Mouse (Mus musculus) monocyte, adult 59 days (primary cell): ENCODE measurements around the gene Ube2d3. TPM values are rescaled to one million over a fixed set of nuclear protein-coding genes. Genes with fewer than 3 reads are reported as not detected.

Experiments
- total RNA-seq, 2 experiments: library from RNA; stranded (reverse); gene quantifications; one replicate each; pipeline ENCODE4 v1.2.4; 2023

The Ube2d3 gene
- total RNA-seq, result 100 to 1,000 TPM; 479 to 488 TPM

DNA sequence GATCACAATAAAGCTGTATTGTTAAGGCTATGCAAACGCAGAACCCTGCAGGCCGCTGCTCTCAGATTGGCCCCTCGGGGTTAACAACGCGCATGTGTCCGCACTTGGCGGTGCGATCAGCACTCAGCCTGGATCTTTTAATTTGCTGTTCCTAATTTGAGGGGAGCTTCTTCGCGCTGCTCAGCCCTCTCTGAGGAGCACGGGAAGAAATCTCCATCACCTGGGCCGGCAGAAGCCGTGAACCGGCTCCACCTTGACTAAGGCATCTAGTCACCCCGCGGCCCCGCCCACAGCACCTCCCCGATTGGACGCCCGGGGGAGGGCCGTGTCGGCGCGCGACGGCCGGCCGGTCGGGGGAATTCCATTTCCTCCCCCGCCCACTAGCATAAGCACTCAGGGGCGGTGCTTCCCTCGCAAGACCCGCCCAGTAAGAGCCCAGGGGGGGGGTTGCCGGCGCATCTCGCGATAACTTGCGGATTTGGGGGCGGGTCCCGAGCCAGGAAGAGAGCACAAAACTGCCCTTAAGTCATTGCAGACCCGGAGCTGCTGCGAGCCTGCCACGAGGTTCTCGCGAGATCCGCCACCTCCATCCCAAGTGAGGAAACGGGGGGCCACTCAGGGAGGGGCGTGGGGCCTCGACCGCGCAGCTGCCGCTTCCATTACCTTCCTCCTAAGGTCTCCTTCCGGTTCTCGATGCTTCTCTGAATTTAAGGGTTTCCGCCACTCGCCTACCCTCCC lies at the start of gene Ube2d3:
TSS of gene Ube2d3 (plus strand) at position 392 of the 738 bp plus-strand sequence.

DNA sequence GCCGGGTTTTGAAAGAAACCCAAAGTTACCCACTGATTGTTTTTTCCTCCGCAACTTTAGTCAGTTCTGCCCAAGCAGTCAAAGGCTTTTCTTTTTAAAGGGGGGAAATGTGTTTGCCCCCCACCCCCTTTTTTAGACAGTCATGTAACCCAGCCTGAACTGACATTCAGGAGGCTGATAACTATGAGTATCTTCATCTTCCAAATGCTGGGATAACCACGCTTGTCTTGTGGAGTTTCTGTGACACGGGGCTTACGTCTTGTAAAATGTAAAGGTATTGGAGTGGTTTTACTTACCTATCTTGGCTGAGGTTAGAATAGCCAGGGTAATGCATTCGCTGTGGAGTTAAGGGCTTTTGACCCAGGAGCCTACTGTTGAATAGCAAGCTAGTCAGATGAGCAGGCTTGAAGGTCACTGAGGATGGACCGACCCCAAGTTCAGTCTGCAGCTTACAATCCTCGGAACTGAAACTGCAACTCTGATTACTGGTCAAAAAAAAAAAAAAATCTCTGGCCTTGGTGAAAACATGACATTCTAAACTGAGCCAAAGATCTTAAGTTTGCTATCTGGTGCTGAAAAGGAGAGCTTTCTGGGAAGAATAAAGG lies 14.2 kb upstream of the Ube2d3 start, which contains the start of gene Cisd2:
TSS of gene Cisd2 (minus strand) at position 318 of the 605 bp plus-strand sequence.

DNA sequence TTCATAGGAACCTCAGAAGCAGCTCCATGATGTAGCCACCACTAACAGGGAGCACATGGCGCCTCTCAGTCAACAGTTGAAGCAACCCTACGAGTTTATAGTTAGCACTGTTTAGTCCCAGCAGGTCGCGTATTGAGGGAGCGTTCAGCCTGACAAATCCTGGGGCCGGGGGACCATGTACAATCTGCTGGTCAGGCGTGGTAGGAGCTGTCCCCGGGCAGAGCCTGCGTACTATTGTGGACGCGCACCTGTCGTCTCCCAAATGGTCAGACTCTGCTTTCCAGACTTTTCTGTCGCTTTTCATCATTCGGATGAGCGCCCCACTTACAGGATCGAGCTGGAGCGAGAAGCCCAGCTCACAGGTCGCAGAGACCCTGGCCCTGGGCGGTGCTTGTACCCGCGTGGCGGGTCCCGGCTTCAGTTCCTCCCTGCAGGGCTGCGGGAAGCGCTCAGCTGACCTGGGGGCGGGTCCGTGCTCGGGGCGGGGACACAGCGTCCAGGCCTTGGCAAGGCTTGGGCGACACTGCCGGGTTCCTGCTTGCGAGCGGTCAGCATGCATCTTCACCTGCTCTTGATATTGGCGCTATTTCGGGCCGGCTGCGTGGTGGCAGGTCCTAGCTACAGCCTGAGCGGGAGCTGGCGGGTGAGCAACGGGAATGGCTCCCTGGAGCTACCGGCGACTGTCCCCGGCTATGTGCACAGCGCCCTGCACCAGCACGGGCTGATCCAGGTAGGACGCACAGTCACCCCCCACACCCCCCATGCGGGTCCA lies 47.4 kb downstream of the Ube2d3 start, which contains the start of gene Manba:
TSS of gene Manba (plus strand) at position 484 of the 772 bp plus-strand sequence.

Other genes starting within 250 kb of the Ube2d3 start
- gene Cenpe, start 225.6 kb upstream of the Ube2d3 start, total RNA-seq, result 1 to 10 TPM in 1 of 2 experiments, under 1 TPM in 1; 0.63 to 1.3 TPM
- gene Bdh2, start 156.9 kb upstream of the Ube2d3 start, total RNA-seq, result not detected
- gene Slc9b2, start 130.4 kb upstream of the Ube2d3 start, total RNA-seq, result not detected
- gene Slc9b1, start 90.1 kb upstream of the Ube2d3 start, total RNA-seq, result not detected
- 10 to 100 TPM; 38.7 to 40.5 TPM for gene Cisd2, start 14.2 kb upstream of the Ube2d3 start, total RNA-seq
- 10 to 100 TPM; 35.8 to 38.9 TPM for gene Manba, start 47.5 kb downstream of the Ube2d3 start, total RNA-seq